Mouse (Mus musculus) intestine, embryonic 16.5 days (tissue): Measurements from ENCODE around the gene Mical3. TPM values are rescaled to one million over a fixed set of nuclear protein-coding genes. Genes with fewer than 3 reads are reported as not detected.

Source experiments
- ATAC-seq: fragments of 200-750 bp; cut with Nextera tagmentation; 2 replicates; pipeline ENCODE4 v1.8.0; 2017; ENCODE audit warnings: moderate TSS enrichment, moderate library complexity
- H3K27ac ChIP-seq: fragments of 300-500 bp; sonication (generic); 2 replicates; pipeline ENCODE4 v1.5.1; 2014; ENCODE audit warnings: mild to moderate bottlenecking, low read length
- H3K27me3 ChIP-seq: fragments of 300-500 bp; sonication (generic); replicated peaks from 2 replicates; pipeline ENCODE4 v1.6.1; 2014; ENCODE audit warnings: low read length, control low read depth, mixed read lengths; ENCODE audit not compliant: control insufficient read depth, insufficient read depth
- H3K36me3 ChIP-seq: fragments of 300-500 bp; sonication (generic); 2 replicates; pipeline ENCODE4 v1.6.1; 2014; ENCODE audit warnings: low read length, control low read depth; ENCODE audit not compliant: control insufficient read depth, insufficient read depth
- H3K4me1 ChIP-seq: fragments of 300-500 bp; sonication (generic); 2 replicates; pipeline ENCODE4 v1.6.1; 2014; ENCODE audit warnings: low read length, control low read depth, mixed read lengths; ENCODE audit not compliant: control insufficient read depth, insufficient read depth
- H3K4me2 ChIP-seq: fragments of 300-500 bp; sonication (generic); 2 replicates; pipeline ENCODE4 v1.6.1; 2014; ENCODE audit warnings: low read depth, low read length, control low read depth
- H3K4me3 ChIP-seq: fragments of 300-500 bp; sonication (generic); 2 replicates; pipeline ENCODE4 v1.5.1; 2014; ENCODE audit warnings: mild to moderate bottlenecking, low read length
- H3K9ac ChIP-seq: fragments of 300-500 bp; sonication (generic); 2 replicates; pipeline ENCODE4 v1.6.1; 2014; ENCODE audit warnings: low read depth, low read length
- H3K9me3 ChIP-seq: fragments of 300-500 bp; sonication (generic); 2 replicates; pipeline ENCODE4 v1.6.1; 2016; ENCODE audit warnings: low read length, control low read depth; ENCODE audit not compliant: control insufficient read depth
- WGBS: fragments of 180-500 bp; shearing (Covaris S2); extraction: QIAGEN DNeasy Blood & Tissue Kit; methylation state at CpG from one replicate; pipeline ENCODE4 v1.1.7; 2014; 5-methylcytosine and 5-hydroxymethylcytosine counted together
- polyA plus RNA-seq: library from polyadenylated mRNA; unstranded; fragments of >200 nt; fragmentation: Nextera tagmentation; extraction: Ambion mirVana; gene quantifications from 2 replicates; pipeline ENCODE4 v1.2.1, GENCODE M21; 2015

The Mical3 gene
- polyA plus RNA-seq, 1 experiment from 2014 or later = 5.5 TPM

DNA sequence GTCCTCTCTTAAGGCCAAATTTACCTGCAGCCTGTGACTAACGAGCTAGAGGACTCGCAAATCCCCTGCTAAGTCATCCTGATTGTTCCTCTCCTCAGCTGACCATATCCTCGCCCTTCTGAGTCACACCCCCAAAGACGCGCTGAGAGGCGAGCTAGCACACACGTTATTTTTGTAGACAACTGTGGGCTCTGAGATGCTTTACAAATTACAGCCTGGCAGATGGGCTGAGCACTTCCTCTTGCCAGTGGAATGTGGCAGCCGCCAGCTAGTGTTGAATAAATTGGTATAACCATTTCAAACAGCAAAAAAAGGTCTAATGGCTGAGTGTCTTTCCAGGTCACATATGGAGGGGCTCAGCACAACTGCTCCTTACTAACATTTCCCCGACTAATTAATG, 91.5 kb downstream of the Mical3 start:
- 83% methylated on average over 9 of the region's 9 CpGs for WGBS
- no peaks in the 10 kb centered on the region; the same call in 1 of the 2 replicates for H3K36me3 ChIP-seq
- no peaks in the 10 kb centered on the region for H3K27me3 ChIP-seq
- H3K27ac ChIP-seq = no peak overlapping the region
- ATAC-seq = no peak
- no peaks in the 10 kb centered on the region for H3K9me3 ChIP-seq
- H3K4me1 ChIP-seq = no peaks in the 10 kb centered on the region
- H3K9ac ChIP-seq = no peak overlapping the region
- no peak overlapping the region for H3K4me2 ChIP-seq
- no peak overlapping the region for H3K4me3 ChIP-seq

DNA sequence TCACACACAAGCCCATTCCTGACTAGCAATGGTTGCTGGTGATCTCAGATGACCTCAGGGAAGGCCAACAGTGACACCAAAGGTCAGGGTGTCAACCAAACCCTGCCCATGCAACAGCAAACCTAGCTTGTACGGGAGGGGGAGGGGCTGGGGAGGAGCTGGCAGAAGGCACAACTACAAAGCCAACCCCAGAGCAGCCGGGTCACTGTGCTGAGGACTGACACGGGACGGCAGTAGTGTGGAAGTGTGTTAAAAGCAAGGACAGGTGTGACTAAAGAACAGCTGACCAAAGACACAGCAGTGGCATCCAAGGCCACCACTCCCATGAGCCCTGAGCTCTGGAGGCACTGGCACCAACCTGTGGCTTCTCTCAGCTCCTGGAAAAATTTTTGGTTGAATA, 93.7 kb downstream of the Mical3 start:
- no peak for ATAC-seq
- H3K4me2 ChIP-seq = no peak overlapping the region
- H3K9ac ChIP-seq = no peak overlapping the region
- WGBS = 66% methylated on average over 4 of the region's 4 CpGs
- peaks cover 18% of the 10 kb centered on the region for H3K36me3 ChIP-seq
- H3K27ac ChIP-seq = no peak overlapping the region
- no peak overlapping the region for H3K4me3 ChIP-seq
- H3K27me3 ChIP-seq = no peaks in the 10 kb centered on the region
- no peaks in the 10 kb centered on the region for H3K4me1 ChIP-seq
- H3K9me3 ChIP-seq = peaks cover 4% of the 10 kb centered on the region; the same call in 1 of the 2 replicates

DNA sequence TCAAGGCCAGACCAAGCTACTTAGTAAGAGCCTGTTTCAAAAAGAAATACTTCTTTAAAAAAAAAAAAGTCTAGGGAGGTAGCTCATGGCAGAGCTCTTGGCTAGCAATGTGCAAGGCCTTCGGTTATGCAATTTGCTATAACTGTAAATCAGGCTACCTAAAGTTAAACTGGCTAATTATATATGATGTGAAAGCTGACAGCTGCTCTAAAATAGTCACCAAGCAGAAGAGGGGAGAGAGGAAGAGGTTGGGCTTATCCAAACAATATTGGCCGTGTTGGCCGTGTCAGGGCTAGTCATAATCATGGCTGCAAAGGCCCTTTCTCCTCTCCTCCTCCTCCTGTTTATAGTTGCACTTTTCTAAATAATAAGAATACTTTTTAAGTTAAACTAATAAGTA, 94.9 kb downstream of the Mical3 start:
- Histone ChIP-seq H3K4me2 (no peak overlapping the region), H3K36me3 (peaks cover 19% of the 10 kb centered on the region), H3K9me3 (peaks cover 4% of the 10 kb centered on the region; the same call in 1 of the 2 replicates), H3K27me3 (no peaks in the 10 kb centered on the region), H3K9ac (no peak overlapping the region), H3K27ac (no peak overlapping the region), H3K4me3 (no peak overlapping the region), H3K4me1 (no peaks in the 10 kb centered on the region)
- no peak for ATAC-seq
- WGBS = 72% methylated on average over 3 of the region's 3 CpGs

DNA sequence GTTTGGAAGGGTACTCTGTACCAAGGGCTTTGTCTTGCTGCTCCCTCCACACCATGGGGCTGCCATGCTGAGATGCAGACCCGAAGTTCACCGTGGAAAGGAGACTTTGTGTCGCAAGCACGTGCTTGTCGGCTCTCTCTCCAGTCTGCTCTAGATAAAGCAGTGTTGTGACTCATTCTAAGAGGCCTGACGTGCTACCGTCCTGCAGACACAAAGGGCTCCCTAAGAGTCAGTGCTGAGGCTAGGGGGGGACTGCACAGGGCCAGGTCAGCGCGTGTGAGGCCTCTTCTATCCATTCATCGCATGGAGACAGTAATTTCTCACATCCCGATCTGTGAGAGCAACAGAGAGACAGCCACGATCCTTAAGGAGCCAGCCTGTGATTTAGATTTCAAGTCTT, 95.5 kb downstream of the Mical3 start:
- no peak overlapping the region for H3K9ac ChIP-seq
- peaks cover 19% of the 10 kb centered on the region for H3K36me3 ChIP-seq
- no peak overlapping the region for H3K4me3 ChIP-seq
- no peaks in the 10 kb centered on the region for H3K27me3 ChIP-seq
- 75% methylated on average over 12 of the region's 12 CpGs for WGBS
- peaks cover 4% of the 10 kb centered on the region; the same call in 1 of the 2 replicates for H3K9me3 ChIP-seq
- ATAC-seq = peak; percentile 42; the same call in 1 of the 2 replicates
- H3K4me2 ChIP-seq = no peak overlapping the region
- no peak overlapping the region for H3K27ac ChIP-seq
- no peaks in the 10 kb centered on the region for H3K4me1 ChIP-seq

DNA sequence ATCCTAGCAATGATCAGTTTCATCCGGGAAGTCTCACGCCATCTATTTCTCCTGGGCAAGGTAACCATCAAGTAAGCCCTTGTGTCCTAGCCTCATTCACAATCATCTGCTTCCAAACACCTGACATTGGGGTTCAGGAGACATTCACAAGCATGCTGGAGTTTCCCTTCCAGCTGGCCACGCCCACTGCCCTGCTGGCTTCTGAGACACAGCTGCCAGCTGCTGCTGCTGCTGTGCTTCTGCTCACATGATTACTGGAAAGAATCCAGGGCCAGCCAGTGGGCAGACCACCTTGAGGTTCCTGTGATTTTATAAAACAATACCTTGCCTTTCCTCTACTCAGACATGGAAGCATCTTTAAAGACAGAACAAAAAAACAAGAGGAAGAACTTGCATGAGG, 97.5 kb downstream of the Mical3 start:
- WGBS = 90% methylated on average over 3 of the region's 3 CpGs
- Histone ChIP-seq H3K36me3 (peaks cover 19% of the 10 kb centered on the region), H3K9ac (no peak overlapping the region)

DNA sequence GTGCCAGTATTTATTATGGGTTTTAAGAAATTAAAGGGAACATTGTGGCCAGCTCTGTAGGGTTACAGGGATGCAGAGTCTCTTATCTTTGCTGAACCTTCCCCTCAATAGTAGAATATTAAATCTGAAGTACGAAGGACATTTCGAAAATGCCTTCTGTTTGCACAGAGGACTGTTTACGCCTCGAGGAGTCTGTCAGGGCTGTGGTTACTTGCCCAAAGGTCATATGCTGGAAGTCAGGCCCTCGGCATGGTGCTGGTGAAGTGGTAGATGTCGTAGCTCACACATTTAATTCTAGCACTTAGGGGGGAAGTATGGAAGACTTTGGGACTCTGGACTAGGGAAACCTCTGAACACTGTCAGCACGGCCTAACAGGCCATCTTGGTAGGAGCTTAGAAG, 99.4 kb downstream of the Mical3 start:
- Histone ChIP-seq H3K4me2 (no peak overlapping the region), H3K9me3 (peaks cover 4% of the 10 kb centered on the region; the same call in 1 of the 2 replicates), H3K4me3 (no peak overlapping the region), H3K27ac (no peak overlapping the region), H3K9ac (no peak overlapping the region), H3K36me3 (peaks cover 19% of the 10 kb centered on the region), H3K4me1 (no peaks in the 10 kb centered on the region), H3K27me3 (no peaks in the 10 kb centered on the region)
- 72% methylated on average over 7 of the region's 7 CpGs for WGBS
- ATAC-seq = no peak

More for the DNA sequence above, 97.5 kb downstream of the Mical3 start:
- Histone ChIP-seq H3K4me2 (no peak overlapping the region), H3K4me3 (no peak overlapping the region), H3K27ac (no peak overlapping the region), H3K27me3 (no peaks in the 10 kb centered on the region), H3K9me3 (peaks cover 4% of the 10 kb centered on the region; the same call in 1 of the 2 replicates), H3K4me1 (no peaks in the 10 kb centered on the region)
- ATAC-seq = no peak

DNA sequence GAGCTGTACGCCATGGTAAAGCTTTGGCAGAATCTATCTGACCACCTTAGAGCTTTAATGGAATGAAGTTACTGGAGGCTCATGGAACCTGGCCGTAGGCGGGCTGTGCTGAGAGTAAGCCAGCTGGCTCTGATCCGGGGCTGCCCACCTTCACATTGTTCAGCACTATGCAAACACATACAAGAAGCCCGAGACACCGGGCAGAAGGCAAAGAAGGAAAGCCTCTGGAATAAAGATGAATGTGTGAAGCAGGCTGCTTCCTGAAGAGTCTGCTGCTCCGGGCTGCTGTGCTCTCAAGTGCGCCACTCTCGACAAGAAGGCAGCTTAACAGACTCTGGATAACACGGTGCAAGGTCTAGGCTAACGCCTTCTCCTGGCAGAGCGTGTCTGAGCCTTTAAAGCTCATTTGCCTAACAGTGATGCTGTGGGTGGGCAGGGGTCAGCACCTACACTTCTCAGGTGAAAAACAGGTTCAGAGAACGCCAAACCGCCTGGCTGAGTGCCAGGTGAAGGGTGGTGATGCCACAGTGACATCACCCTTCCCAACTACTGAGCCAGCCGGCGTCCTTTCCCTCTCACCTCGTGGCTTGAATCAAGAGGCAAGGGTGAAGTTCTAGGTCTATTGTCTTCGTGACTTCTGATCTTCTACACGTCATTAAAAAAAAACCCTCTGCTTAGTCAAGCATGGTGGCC, 100.8 kb downstream of the Mical3 start:
- no peak for ATAC-seq
- H3K9me3 ChIP-seq = peaks cover 4% of the 10 kb centered on the region; the same call in 1 of the 2 replicates
- no peaks in the 10 kb centered on the region for H3K27me3 ChIP-seq
- WGBS = 86% methylated on average over 19 of the region's 19 CpGs
- H3K9ac ChIP-seq = no peak overlapping the region
- no peaks in the 10 kb centered on the region for H3K4me1 ChIP-seq
- H3K4me3 ChIP-seq = no peak overlapping the region
- peaks cover 19% of the 10 kb centered on the region for H3K36me3 ChIP-seq
- no peak overlapping the region for H3K4me2 ChIP-seq
- no peak overlapping the region for H3K27ac ChIP-seq

DNA sequence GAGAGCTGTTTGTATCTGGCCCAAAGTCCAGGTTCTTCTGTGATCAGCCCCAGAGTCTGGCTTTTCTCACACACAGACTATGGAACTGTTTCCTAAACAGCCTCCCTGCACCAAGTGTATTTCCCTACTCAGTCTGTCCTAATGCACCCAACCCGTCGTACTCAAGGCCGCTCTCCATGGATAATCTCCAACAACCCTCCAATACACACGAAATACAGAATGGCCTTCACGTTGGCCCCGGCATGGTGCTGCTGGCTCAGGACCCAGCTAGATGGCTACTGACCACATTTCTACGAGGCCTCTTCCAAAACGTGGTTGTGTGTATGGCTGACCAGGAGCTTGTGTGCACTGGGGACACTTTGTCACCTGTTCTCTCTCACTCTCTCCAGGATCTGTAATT, 102.3 kb downstream of the Mical3 start:
- no peak overlapping the region for H3K4me3 ChIP-seq
- no peak for ATAC-seq

DNA sequence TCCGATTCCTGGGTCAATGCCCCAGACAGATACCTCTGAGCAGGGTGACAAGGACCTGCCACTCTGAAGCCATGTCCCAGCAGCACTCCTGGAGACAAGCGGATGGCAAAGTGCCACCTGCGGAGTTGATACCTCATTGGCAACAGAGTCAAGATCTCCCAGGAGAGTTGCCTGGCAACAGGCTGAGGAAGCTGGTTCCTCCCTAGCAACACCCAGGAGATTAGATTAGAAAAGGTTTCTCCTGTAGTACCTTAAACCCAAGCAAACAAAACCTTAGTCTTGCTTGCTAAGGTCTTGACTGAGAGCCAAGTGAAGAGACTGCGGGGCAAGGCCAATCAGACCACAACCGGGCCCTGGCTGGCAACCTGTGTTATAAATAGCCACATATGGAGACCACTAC, 103.5 kb downstream of the Mical3 start:
- 67% methylated on average over 5 of the region's 5 CpGs for WGBS
- Histone ChIP-seq H3K9ac (no peak overlapping the region), H3K9me3 (no peaks in the 10 kb centered on the region), H3K27ac (no peak overlapping the region), H3K4me3 (no peak overlapping the region), H3K36me3 (peaks cover 4% of the 10 kb centered on the region; the same call in 1 of the 2 replicates), H3K4me2 (no peak overlapping the region), H3K27me3 (no peaks in the 10 kb centered on the region), H3K4me1 (no peaks in the 10 kb centered on the region)
- ATAC-seq = no peak

More for the DNA sequence above, 102.3 kb downstream of the Mical3 start:
- no peaks in the 10 kb centered on the region for H3K4me1 ChIP-seq
- H3K27me3 ChIP-seq = no peaks in the 10 kb centered on the region
- H3K4me2 ChIP-seq = no peak overlapping the region
- H3K27ac ChIP-seq = no peak overlapping the region
- peaks cover 4% of the 10 kb centered on the region; the same call in 1 of the 2 replicates for H3K9me3 ChIP-seq
- 93% methylated on average over 8 of the region's 8 CpGs for WGBS
- peaks cover 14% of the 10 kb centered on the region for H3K36me3 ChIP-seq
- no peak overlapping the region for H3K9ac ChIP-seq

DNA sequence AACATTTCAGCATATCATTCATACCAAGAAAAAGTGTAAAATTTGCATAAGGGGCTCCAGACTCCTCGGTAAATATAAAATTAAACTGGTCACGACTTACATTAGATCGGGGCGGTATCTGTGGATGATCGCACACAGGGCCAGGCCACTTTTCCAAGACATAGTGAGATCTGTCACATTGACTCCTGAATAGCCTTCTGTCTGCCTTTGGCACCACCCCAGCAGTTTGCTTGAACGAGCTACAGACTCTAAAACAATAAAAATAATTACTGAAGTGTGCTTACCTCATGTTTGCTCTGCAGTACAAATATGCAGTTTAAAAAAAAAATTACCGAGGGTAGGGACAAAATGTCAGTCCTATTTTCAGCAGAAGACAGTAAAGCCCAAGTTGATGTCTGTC, 103.9 kb downstream of the Mical3 start:
- Histone ChIP-seq H3K4me2 (no peak overlapping the region), H3K4me3 (no peak overlapping the region), H3K27me3 (no peaks in the 10 kb centered on the region), H3K9ac (no peak overlapping the region), H3K27ac (no peak overlapping the region), H3K36me3 (no peaks in the 10 kb centered on the region), H3K4me1 (no peaks in the 10 kb centered on the region), H3K9me3 (no peaks in the 10 kb centered on the region)
- 62% methylated on average over 7 of the region's 7 CpGs for WGBS
- ATAC-seq = no peak
